Mouse (Mus musculus) forebrain, embryonic 16.5 days (tissue): ENCODE data around the gene Sipa1l1. TPM values are rescaled to one million over a fixed set of nuclear protein-coding genes. Genes with fewer than 3 reads are reported as not detected.

Experiments
- ATAC-seq: fragments of 200-750 bp; cut with Nextera tagmentation; 2 replicates; pipeline ENCODE4 v1.8.0; 2017; ENCODE audit warnings: mild to moderate bottlenecking, moderate library complexity
- H3K27ac ChIP-seq: fragments of 300-500 bp; sonication (generic); 2 replicates; pipeline ENCODE4 v1.5.1; 2014; ENCODE audit warnings: low read length, control low read depth
- H3K27me3 ChIP-seq: fragments of 300-500 bp; sonication (generic); replicated peaks from 2 replicates; pipeline ENCODE4 v1.6.1; 2014; ENCODE audit warnings: low read length; ENCODE audit not compliant: control insufficient read depth, insufficient read depth
- H3K36me3 ChIP-seq: fragments of 300-500 bp; sonication (generic); 2 replicates; pipeline ENCODE4 v1.6.1; 2014; ENCODE audit not compliant: control insufficient read depth, insufficient read depth
- H3K4me1 ChIP-seq: fragments of 300-500 bp; sonication (generic); replicated peaks from 2 replicates; pipeline ENCODE4 v1.6.1; 2014; ENCODE audit warnings: low read length; ENCODE audit not compliant: control insufficient read depth, insufficient read depth
- H3K4me2 ChIP-seq: fragments of 300-500 bp; sonication (generic); 2 replicates; pipeline ENCODE4 v1.6.1; 2014; ENCODE audit warnings: mild to moderate bottlenecking, low read length, control low read depth
- H3K4me3 ChIP-seq: fragments of 300-500 bp; sonication (generic); replicated peaks from 2 replicates; pipeline ENCODE4 v1.5.1; 2014; ENCODE audit warnings: mild to moderate bottlenecking, low read length, control low read depth
- H3K9ac ChIP-seq: fragments of 300-500 bp; sonication (generic); replicated peaks from 2 replicates; pipeline ENCODE4 v1.6.1; 2014; ENCODE audit warnings: low read depth, low read length, control low read depth
- H3K9me3 ChIP-seq: fragments of 300-500 bp; sonication (generic); 2 replicates; pipeline ENCODE4 v1.6.1; 2016; ENCODE audit warnings: low read length; ENCODE audit not compliant: control insufficient read depth
- WGBS: fragments of 180-500 bp; shearing (Covaris S2); extraction: QIAGEN DNeasy Blood & Tissue Kit; methylation state at CpG from one replicate; pipeline ENCODE4 v1.1.7; 2014; 5-methylcytosine and 5-hydroxymethylcytosine counted together
- polyA plus RNA-seq: library from polyadenylated mRNA; unstranded; fragments of >200 nt; fragmentation: Nextera tagmentation; extraction: Ambion mirVana; gene quantifications from 2 replicates; pipeline ENCODE4 v1.2.1, GENCODE M21; 2015

Gene Sipa1l1
- polyA plus RNA-seq, 1 experiment from 2014 or later = 26.8 TPM

DNA sequence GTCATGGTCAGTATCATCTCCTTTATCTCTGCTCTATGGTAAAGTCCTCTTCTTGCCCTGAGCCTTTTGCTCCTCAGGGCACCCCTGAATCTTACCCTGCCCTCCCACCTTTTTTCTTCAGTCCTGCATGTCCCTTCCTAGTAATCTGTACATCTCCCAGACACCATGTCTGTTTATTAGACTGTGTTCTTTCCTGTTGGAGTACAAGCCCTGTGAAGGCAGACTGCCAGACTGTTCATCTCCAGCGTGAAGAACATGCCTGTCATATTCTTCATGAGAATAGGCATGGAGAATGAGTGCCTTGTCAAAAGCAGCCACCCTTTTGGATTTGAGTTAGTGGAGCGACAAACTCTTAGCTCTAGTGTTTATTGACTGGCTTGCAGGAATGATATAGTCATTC, 28.1 kb downstream of the Sipa1l1 start:
- peaks cover 13% of the 10 kb centered on the region for H3K4me1 ChIP-seq
- H3K9ac ChIP-seq = no peak overlapping the region
- no peaks in the 10 kb centered on the region for H3K27me3 ChIP-seq
- no peak overlapping the region for H3K27ac ChIP-seq
- 65% methylated on average over 2 of the region's 2 CpGs for WGBS
- H3K36me3 ChIP-seq = no peaks in the 10 kb centered on the region
- ATAC-seq = no peak
- H3K9me3 ChIP-seq = no peaks in the 10 kb centered on the region
- no peak overlapping the region for H3K4me2 ChIP-seq
- H3K4me3 ChIP-seq = no peak overlapping the region

DNA sequence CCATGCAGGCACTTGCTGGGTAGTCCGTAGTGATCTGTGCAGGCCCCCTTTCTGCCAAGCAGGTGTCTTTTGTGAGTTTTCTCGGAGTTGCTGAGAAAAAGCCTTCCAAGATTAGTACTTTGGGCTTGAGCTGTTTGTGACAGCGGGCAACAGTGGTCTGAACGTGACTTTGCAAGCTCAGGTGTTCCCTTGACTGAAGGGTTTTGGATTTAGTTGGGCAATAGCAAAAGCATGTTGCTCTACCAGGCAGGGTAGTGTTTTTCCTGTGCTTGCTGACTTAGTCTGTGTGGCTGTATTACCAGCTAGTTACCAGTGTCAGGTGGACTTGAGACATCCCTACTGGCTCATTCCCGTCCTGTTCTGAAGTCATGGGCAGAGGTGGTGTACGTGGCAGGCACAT, 30.2 kb downstream of the Sipa1l1 start:
- ATAC-seq = no peak
- Histone ChIP-seq H3K9ac (no peak overlapping the region), H3K4me1 (peaks cover 10% of the 10 kb centered on the region), H3K36me3 (no peaks in the 10 kb centered on the region), H3K27me3 (no peaks in the 10 kb centered on the region), H3K27ac (no peak overlapping the region), H3K4me2 (no peak overlapping the region), H3K4me3 (no peak overlapping the region), H3K9me3 (no peaks in the 10 kb centered on the region)
- 85% methylated on average over 6 of the region's 6 CpGs for WGBS

DNA sequence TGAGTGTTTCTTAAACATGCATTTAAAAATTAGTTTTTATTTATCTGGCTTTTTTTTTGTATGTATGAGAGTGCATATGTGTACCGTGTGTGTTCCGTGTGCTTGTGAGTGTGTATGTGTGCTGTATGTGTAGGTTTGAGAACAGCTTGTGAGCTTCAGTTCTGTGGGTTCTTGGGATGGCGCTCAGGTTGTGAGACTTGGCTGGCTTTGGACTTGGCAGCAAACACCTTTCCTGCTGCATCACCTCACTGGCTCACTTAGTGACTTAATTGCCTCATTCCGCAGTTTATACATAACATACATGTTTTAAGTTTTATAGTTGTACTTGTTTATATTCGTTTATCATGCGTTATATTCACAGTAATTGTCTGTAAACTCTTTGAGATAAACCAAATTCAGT, 35.0 kb downstream of the Sipa1l1 start:
- Histone ChIP-seq H3K4me1 (no peaks in the 10 kb centered on the region), H3K9me3 (no peaks in the 10 kb centered on the region), H3K9ac (no peak overlapping the region), H3K27me3 (no peaks in the 10 kb centered on the region), H3K4me3 (no peak overlapping the region), H3K36me3 (no peaks in the 10 kb centered on the region), H3K27ac (no peak overlapping the region), H3K4me2 (no peak overlapping the region)
- ATAC-seq = no peak
- 83% methylated on average over 6 of the region's 6 CpGs for WGBS

DNA sequence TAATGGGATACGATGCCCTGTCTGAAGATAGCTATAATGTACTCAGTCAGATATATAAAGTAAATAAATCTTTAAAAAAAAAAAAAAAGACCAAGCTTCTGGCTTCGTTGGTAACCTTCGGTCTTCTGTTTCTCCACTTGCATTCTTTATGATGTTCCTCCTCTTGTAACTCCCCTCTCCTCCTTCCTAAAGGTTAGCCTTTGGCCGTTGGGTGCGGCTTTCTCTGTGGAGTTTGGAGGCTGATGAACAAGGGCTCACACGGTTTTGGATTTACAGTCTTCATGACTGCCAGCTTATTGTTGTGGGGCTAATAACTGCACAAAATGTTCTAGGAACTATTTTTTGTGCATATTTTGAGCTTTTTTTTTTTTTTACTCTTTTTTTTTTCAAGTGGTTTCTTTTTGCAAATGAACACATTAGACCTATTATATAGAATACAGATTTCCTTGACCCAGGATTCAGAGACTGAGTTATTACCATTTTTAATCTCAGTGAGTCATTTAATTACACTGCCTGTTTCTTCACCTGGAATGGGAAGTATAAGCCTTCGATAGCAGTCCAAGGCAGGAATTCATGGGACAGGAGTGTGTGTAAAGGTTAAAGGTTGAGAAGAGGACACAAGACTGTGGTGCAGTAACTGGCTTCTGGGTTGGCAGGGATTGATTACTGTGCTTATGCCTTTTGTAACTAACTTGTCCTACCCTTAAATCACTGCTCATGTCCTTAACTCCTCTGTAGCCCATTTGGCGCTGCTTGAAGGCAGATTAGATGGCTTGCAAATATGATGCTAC, 37.9 kb downstream of the Sipa1l1 start:
- H3K27ac ChIP-seq = no peak overlapping the region
- no peaks in the 10 kb centered on the region for H3K36me3 ChIP-seq
- no peak for ATAC-seq
- no peak overlapping the region for H3K4me3 ChIP-seq
- H3K4me2 ChIP-seq = no peak overlapping the region
- no peak overlapping the region for H3K9ac ChIP-seq
- H3K27me3 ChIP-seq = no peaks in the 10 kb centered on the region
- H3K4me1 ChIP-seq = no peaks in the 10 kb centered on the region
- 92% methylated on average over 8 of the region's 8 CpGs for WGBS
- no peaks in the 10 kb centered on the region for H3K9me3 ChIP-seq

DNA sequence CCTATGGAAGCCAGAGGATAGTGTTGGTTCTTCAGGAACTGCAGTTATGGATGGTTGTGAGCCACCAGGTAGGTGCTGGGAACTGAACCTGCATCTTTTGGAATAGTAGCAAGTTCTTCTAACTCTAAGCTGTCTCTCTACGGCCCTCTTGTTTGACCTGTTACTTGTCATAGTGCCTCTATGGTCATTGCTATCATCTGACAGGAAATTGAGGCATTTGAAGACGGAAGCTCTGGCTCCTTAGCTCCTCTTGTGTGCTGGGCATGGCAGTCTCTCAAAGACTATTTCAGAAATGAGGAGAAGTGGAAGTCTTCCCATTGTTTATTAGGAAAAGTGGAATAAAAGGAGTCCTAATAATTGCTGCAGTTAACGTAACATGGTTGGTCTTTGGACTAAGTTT, 38.9 kb downstream of the Sipa1l1 start:
- ATAC-seq = no peak
- 81% methylated on average over 3 of the region's 3 CpGs for WGBS
- no peaks in the 10 kb centered on the region for H3K9me3 ChIP-seq

DNA sequence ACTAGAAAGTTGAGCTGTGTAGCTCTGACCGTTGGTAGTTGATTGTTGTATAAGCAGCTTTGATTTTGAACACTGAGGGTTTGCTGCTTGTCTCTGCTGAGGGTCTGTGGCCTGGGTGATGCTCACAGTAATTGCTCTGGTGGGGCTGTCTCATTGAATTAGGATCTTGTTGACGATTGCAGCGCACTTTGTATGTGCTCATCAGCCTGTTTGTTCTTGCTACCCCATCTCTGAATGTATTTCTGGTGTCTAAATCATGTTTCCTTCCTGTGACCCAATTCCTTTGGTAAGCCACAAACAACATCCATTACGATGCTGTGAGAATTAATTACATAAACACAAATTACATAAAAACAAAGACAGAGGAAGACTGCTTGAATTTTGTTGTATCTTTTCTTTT, 39.5 kb downstream of the Sipa1l1 start:
- H3K9me3 ChIP-seq = no peaks in the 10 kb centered on the region
- 84% methylated on average over 4 of the region's 4 CpGs for WGBS
- H3K27ac ChIP-seq = no peak overlapping the region
- no peak overlapping the region for H3K9ac ChIP-seq
- H3K4me3 ChIP-seq = no peak overlapping the region
- no peak overlapping the region for H3K4me2 ChIP-seq
- no peaks in the 10 kb centered on the region for H3K36me3 ChIP-seq
- no peaks in the 10 kb centered on the region for H3K4me1 ChIP-seq
- no peak for ATAC-seq
- no peaks in the 10 kb centered on the region for H3K27me3 ChIP-seq

More for the DNA sequence above, 38.9 kb downstream of the Sipa1l1 start:
- no peak overlapping the region for H3K27ac ChIP-seq
- H3K4me3 ChIP-seq = no peak overlapping the region
- no peaks in the 10 kb centered on the region for H3K36me3 ChIP-seq
- H3K4me2 ChIP-seq = no peak overlapping the region
- no peak overlapping the region for H3K9ac ChIP-seq
- H3K27me3 ChIP-seq = no peaks in the 10 kb centered on the region
- H3K4me1 ChIP-seq = no peaks in the 10 kb centered on the region

DNA sequence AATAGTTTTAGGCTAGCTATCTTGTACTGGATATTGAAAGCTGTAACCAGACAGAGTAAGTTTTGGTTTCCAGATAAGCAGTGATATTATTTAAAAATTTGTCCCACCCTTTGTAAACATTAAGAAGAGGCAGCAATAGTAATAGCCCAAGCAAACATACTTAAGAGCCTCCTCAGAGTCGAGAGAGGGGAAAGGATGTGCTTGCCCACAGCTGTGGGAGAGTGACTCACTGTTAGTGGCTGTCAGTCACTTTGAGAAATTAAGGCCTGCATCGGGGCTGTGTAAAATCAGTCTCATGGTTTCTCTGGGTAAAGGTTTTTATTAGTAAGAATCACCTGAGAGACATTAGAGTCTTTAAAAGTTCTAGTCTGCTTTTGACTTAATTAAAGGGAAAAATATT, 40.6 kb downstream of the Sipa1l1 start:
- no peak overlapping the region for H3K27ac ChIP-seq
- no peaks in the 10 kb centered on the region for H3K27me3 ChIP-seq
- no peaks in the 10 kb centered on the region for H3K9me3 ChIP-seq
- no peak overlapping the region for H3K4me2 ChIP-seq
- H3K36me3 ChIP-seq = no peaks in the 10 kb centered on the region
- H3K4me3 ChIP-seq = no peak overlapping the region
- no peak overlapping the region for H3K9ac ChIP-seq
- ATAC-seq = no peak
- WGBS = 73% methylated on average over 2 of the region's 2 CpGs
- no peaks in the 10 kb centered on the region for H3K4me1 ChIP-seq

DNA sequence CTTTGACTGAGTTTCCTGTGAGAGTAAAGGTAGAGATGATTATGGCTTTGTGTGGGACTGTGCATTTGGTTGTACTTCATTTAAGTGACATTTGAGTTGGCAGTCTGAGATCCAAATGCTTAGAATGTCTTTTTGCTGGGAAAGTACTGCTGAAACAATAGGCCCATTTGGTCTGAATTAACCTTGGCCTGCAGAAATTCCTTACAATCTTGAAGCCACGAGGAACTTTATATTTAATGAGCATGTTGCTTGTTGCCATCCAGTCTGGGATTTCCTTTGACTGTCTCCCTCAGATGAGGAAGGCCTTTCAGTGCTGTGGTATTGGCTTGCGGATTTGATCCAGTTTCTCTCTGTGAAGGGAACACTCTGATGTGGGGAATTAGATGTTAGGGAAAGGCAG, 43.9 kb downstream of the Sipa1l1 start:
- no peak overlapping the region for H3K9ac ChIP-seq
- 56% methylated on average over 2 of the region's 2 CpGs for WGBS
- H3K4me1 ChIP-seq = no peaks in the 10 kb centered on the region
- H3K36me3 ChIP-seq = no peaks in the 10 kb centered on the region
- no peaks in the 10 kb centered on the region for H3K27me3 ChIP-seq
- H3K4me2 ChIP-seq = no peak overlapping the region
- H3K9me3 ChIP-seq = no peaks in the 10 kb centered on the region
- no peak overlapping the region for H3K27ac ChIP-seq
- no peak for ATAC-seq
- no peak overlapping the region for H3K4me3 ChIP-seq

DNA sequence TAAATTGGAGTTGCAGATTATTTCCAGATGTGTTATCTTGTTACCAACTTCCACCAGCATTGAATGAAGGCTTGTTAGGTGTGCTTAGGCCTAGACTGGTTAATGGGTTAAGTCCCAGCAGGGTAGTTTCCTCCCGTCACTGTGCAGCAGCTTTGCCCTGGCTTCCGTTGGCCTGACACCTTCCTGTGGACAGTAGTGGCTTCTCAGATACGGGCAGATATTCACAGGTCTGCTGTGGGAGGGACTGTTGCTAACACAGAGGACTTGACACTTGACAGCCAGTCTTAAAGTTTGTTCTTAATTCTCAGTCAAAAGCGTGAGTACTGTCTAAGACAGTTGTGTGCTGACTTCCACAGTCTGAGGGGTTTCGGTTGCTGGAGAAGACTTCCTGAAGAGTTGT, 45.8 kb downstream of the Sipa1l1 start:
- H3K4me1 ChIP-seq = no peaks in the 10 kb centered on the region
- H3K27ac ChIP-seq = no peak overlapping the region
- H3K36me3 ChIP-seq = no peaks in the 10 kb centered on the region
- no peak overlapping the region for H3K9ac ChIP-seq
- no peaks in the 10 kb centered on the region for H3K27me3 ChIP-seq
- no peak for ATAC-seq
- H3K4me2 ChIP-seq = no peak overlapping the region
- no peak overlapping the region for H3K4me3 ChIP-seq
- WGBS = 85% methylated on average over 5 of the region's 5 CpGs
- no peaks in the 10 kb centered on the region for H3K9me3 ChIP-seq
